Mouse (Mus musculus): Measurements from ENCODE around the gene AK157302.
"Not testable (repeated sequence)": the region's sequence is repeated elsewhere in the genome, so short reads cannot be mapped to it uniquely, and the experiment has no call there.

AK157302 gene

GRCm38 (mm10) chr13:21495080-21495479, at the start of gene AK157302:
AK157302 (plus strand) TSS chr13:21495223.
- DNase-seq (ENCODE audit: low read depth, low spot score) = no peak

- no peak for DNase-seq (ENCODE audit: low read depth, low spot score)
Observed at GRCm38 (mm10) chr13:21446796-21447195, 48.2 kb upstream of the AK157302 start.

GRCm38 (mm10) chr13:21447856-21448614, 47.0 kb upstream of the AK157302 start:
- no peak for DNase-seq (ENCODE audit: low read depth, low spot score)

GRCm38 (mm10) chr13:21453042-21453441, 42.0 kb upstream of the AK157302 start:
- DNase-seq (ENCODE audit: low read depth, low spot score) = no peak

- peak; percentile 88 for DNase-seq (ENCODE audit: low read depth, low spot score)
Observed at GRCm38 (mm10) chr13:21453449-21453848, 41.6 kb upstream of the AK157302 start, which contains the start of gene Zscan26. Zscan26 (minus strand) TSS chr13:21453730.

GRCm38 (mm10) chr13:21454133-21454532, 40.9 kb upstream of the AK157302 start:
- no peak for DNase-seq (ENCODE audit: low read depth, low spot score)

GRCm38 (mm10) chr13:21456347-21456746, 38.7 kb upstream of the AK157302 start:
- peak; percentile 19 for DNase-seq (ENCODE audit: low read depth, low spot score)

- not testable (repeated sequence) for DNase-seq (ENCODE audit: low read depth, low spot score)
Observed at GRCm38 (mm10) chr13:21462516-21462915, 32.5 kb upstream of the AK157302 start.

GRCm38 (mm10) chr13:21467336-21467735, 27.7 kb upstream of the AK157302 start:
- no peak for DNase-seq (ENCODE audit: low read depth, low spot score)

- no peak for DNase-seq (ENCODE audit: low read depth, low spot score)
Observed at GRCm38 (mm10) chr13:21468061-21469019, 26.7 kb upstream of the AK157302 start, which contains the start of gene Nkapl. Nkapl (minus strand) TSS chr13:21468509.

- no peak for DNase-seq (ENCODE audit: low read depth, low spot score)
Observed at GRCm38 (mm10) chr13:21469097-21469496, 25.9 kb upstream of the AK157302 start.

GRCm38 (mm10) chr13:21472427-21472826, 22.6 kb upstream of the AK157302 start:
- no peak for DNase-seq (ENCODE audit: low read depth, low spot score)

GRCm38 (mm10) chr13:21478759-21479670, 16.0 kb upstream of the AK157302 start, which contains the start of the genes Zkscan4 and Gm10065:
Zkscan4 (plus strand) TSS chr13:21478907.
Gm10065 (minus strand) TSS chr13:21479441.
- peak; percentile 49 for DNase-seq (ENCODE audit: low read depth, low spot score)

GRCm38 (mm10) chr13:21486881-21487280, 8.1 kb upstream of the AK157302 start:
- DNase-seq (ENCODE audit: low read depth, low spot score) = no peak

- DNase-seq (ENCODE audit: low read depth, low spot score) = peak; percentile 62
Observed at GRCm38 (mm10) chr13:21492847-21493246, 2.2 kb upstream of the AK157302 start.

- not testable (repeated sequence) for DNase-seq (ENCODE audit: low read depth, low spot score)
Observed at GRCm38 (mm10) chr13:21501182-21501581, 6.2 kb downstream of the AK157302 start, which contains the start of gene Gm11273. Gm11273 (minus strand) TSS chr13:21501418.

- DNase-seq (ENCODE audit: low read depth, low spot score) = no peak
Observed at GRCm38 (mm10) chr13:21502296-21502695, 7.3 kb downstream of the AK157302 start.

GRCm38 (mm10) chr13:21506221-21506649, 11.2 kb downstream of the AK157302 start:
- DNase-seq (ENCODE audit: low read depth, low spot score) = peak; percentile 92

GRCm38 (mm10) chr13:21530136-21530535, 35.1 kb downstream of the AK157302 start:
- peak; percentile 39 for DNase-seq (ENCODE audit: low read depth, low spot score)

- DNase-seq (ENCODE audit: low read depth, low spot score) = peak; percentile 86
Observed at GRCm38 (mm10) chr13:21530781-21531201, 35.8 kb downstream of the AK157302 start, which contains the start of gene Zkscan8. Zkscan8 (minus strand) TSS chr13:21531120.

GRCm38 (mm10) chr13:21542708-21543107, 47.7 kb downstream of the AK157302 start, which contains the start of gene Olfr1366:
Olfr1366 (minus strand) TSS chr13:21542808.
- no peak for DNase-seq (ENCODE audit: low read depth, low spot score)

Data from 3T3-L1 (cell line).